Mouse (Mus musculus) MEL (cell line): Measurements from ENCODE around the gene Ap3d1. TPM values are rescaled to one million over a fixed set of nuclear protein-coding genes. Genes with fewer than 3 reads are reported as not detected.

Experiments
- DNase-seq: peaks from one replicate; pipeline ENCODE4 v3.0.0; 2011; ENCODE audit warnings: low read depth, low spot score
- H3K27ac ChIP-seq: 2 replicates; pipeline ENCODE4 v1.5.1; 2012; ENCODE audit warnings: low read depth, mild to moderate bottlenecking, control low read depth, low read length, moderate library complexity; ENCODE audit not compliant: control insufficient read depth
- H3K27me3 ChIP-seq, 2 experiments: fragments of 150-350 bp in 1 of 2; sonication (generic) in 1 of 2; 2 replicates each; pipeline ENCODE4 v1.6.1; 2012; ENCODE audit warnings: low read length in 2 of 2, mild to moderate bottlenecking in 2 of 2, improper control_type of control experiment in 1 of 2, moderate library complexity in 1 of 2; ENCODE audit not compliant: insufficient read depth in 2 of 2, control insufficient read depth in 1 of 2
- H3K36me3 ChIP-seq, 2 experiments: 2 replicates each; pipeline ENCODE4 v1.6.1; 2012 to 2014; ENCODE audit warnings: low read length in 2 of 2, improper control_type of control experiment in 1 of 2, inconsistent platforms in 1 of 2, mild to moderate bottlenecking in 1 of 2; ENCODE audit not compliant: insufficient read depth in 2 of 2, control insufficient read depth in 1 of 2
- H3K4me1 ChIP-seq, 2 experiments: fragments of 150-350 bp in 1 of 2; sonication (generic) in 1 of 2; 2 replicates each; pipeline ENCODE4 v1.6.1; 2012; ENCODE audit warnings: low read length in 2 of 2, improper control_type of control experiment in 1 of 2, mild to moderate bottlenecking in 1 of 2; ENCODE audit not compliant: insufficient read depth in 2 of 2, control insufficient read depth in 1 of 2
- H3K4me3 ChIP-seq, 2 experiments: fragments of 150-350 bp in 1 of 2; sonication (generic) in 1 of 2; 2 replicates each; pipeline ENCODE4 v1.5.1; 2012; ENCODE audit warnings: low read depth in 2 of 2, low read length in 2 of 2, mild to moderate bottlenecking in 2 of 2, moderate library complexity in 2 of 2, control low read depth in 1 of 2, improper control_type of control experiment in 1 of 2; ENCODE audit not compliant: control insufficient read depth in 1 of 2, insufficient read depth in 1 of 2
- H3K79me2 ChIP-seq: 2 replicates; pipeline ENCODE4 v1.6.1; 2012; ENCODE audit warnings: mild to moderate bottlenecking, low read length, moderate library complexity; ENCODE audit not compliant: control insufficient read depth, poor library complexity, insufficient read depth
- H3K9ac ChIP-seq: 2 replicates; pipeline ENCODE4 v1.6.1; 2012; ENCODE audit warnings: low read depth, mild to moderate bottlenecking, control low read depth, low read length, moderate library complexity; ENCODE audit not compliant: control insufficient read depth, poor library complexity, severe bottlenecking
- H3K9me3 ChIP-seq: fragments of 150-350 bp; sonication (generic); replicated peaks from 2 replicates; pipeline ENCODE4 v1.6.1; 2012; ENCODE audit warnings: mild to moderate bottlenecking, low read length, improper control_type of control experiment, moderate library complexity; ENCODE audit not compliant: insufficient read depth
- CHD1 ChIP-seq: IDR thresholded peaks from 2 replicates; pipeline ENCODE4 v1.6.1; 2012; ENCODE audit warnings: low read depth, mild to moderate bottlenecking, inconsistent platforms, low read length, improper control_type of control experiment
- E2F4 ChIP-seq: IDR thresholded peaks from 2 replicates; pipeline ENCODE4 v1.6.1; 2011; ENCODE audit warnings: low read depth, low read length, improper control_type of control experiment, borderline replicate concordance
- GABPA ChIP-seq: IDR thresholded peaks from 2 replicates; pipeline ENCODE4 v1.6.1; 2012; ENCODE audit warnings: low read depth, mild to moderate bottlenecking, inconsistent platforms, low read length, improper control_type of control experiment, moderate library complexity
- GATA1 ChIP-seq: IDR thresholded peaks from 2 replicates; pipeline ENCODE4 v1.6.1; 2011; ENCODE audit warnings: low read depth, low read length, improper control_type of control experiment
- MAZ ChIP-seq: IDR thresholded peaks from 2 replicates; pipeline ENCODE4 v1.6.1; 2012; ENCODE audit warnings: low read depth, mild to moderate bottlenecking, inconsistent platforms, low read length, improper control_type of control experiment
- MEF2A ChIP-seq: IDR thresholded peaks from 2 replicates; pipeline ENCODE4 v1.6.1; 2014; ENCODE audit warnings: low read depth, mild to moderate bottlenecking, inconsistent platforms, low read length, improper control_type of control experiment; ENCODE audit not compliant: poor library complexity, insufficient replicate concordance, severe bottlenecking; ENCODE audit errors: extremely low read depth
- MYB ChIP-seq: IDR thresholded peaks from 2 replicates; pipeline ENCODE4 v1.6.1; 2011; ENCODE audit warnings: mild to moderate bottlenecking, low read depth, low read length, improper control_type of control experiment
- MYC ChIP-seq: IDR thresholded peaks from 2 replicates; pipeline ENCODE4 v1.6.1; 2011; ENCODE audit warnings: low read depth, mild to moderate bottlenecking, low read length, improper control_type of control experiment, moderate library complexity
- NRF1 ChIP-seq: IDR thresholded peaks from 2 replicates; pipeline ENCODE4 v1.6.1; 2014; ENCODE audit warnings: low read depth, mild to moderate bottlenecking, inconsistent platforms, low read length, improper control_type of control experiment, moderate library complexity; ENCODE audit not compliant: poor library complexity, insufficient read depth, severe bottlenecking
- POLR2AphosphoS2 ChIP-seq: IDR thresholded peaks from 2 replicates; pipeline ENCODE4 v1.6.1; 2011; ENCODE audit warnings: low read length, improper control_type of control experiment
- RAD21 ChIP-seq: IDR thresholded peaks from 2 replicates; pipeline ENCODE4 v1.6.1; 2011; ENCODE audit warnings: mild to moderate bottlenecking, low read depth, low read length, improper control_type of control experiment
- RCOR1 ChIP-seq: IDR thresholded peaks from 2 replicates; pipeline ENCODE4 v1.6.1; 2012; ENCODE audit warnings: low read depth, mild to moderate bottlenecking, inconsistent platforms, low read length, improper control_type of control experiment
- TBP ChIP-seq: IDR thresholded peaks from 2 replicates; pipeline ENCODE4 v1.8.0; 2011; ENCODE audit warnings: low read depth, low read length, improper control_type of control experiment
- TCF12 ChIP-seq: IDR thresholded peaks from 2 replicates; pipeline ENCODE4 v1.6.1; 2014; ENCODE audit warnings: low read depth, mild to moderate bottlenecking, inconsistent platforms, low read length, improper control_type of control experiment, moderate library complexity
- ZKSCAN1 ChIP-seq: IDR thresholded peaks from 2 replicates; pipeline ENCODE4 v1.6.1; 2012; ENCODE audit warnings: low read depth, mild to moderate bottlenecking, inconsistent platforms, low read length, improper control_type of control experiment, moderate library complexity
- polyA plus RNA-seq, 2 experiments: library from polyadenylated mRNA; stranded (reverse) in 1 of 2; unstranded in 1 of 2; fragments of >175 nt in 1 of 2; fragments of >200 nt in 1 of 2; gene quantifications; 2 replicates each; pipeline versions ENCODE4 v1.2.1 to v1.2.4; 2012; ENCODE audit warnings: low replicate concordance in 2 of 2, low read depth in 1 of 2; ENCODE audit not compliant: insufficient read length in 2 of 2, insufficient read depth in 1 of 2, missing spikeins in 1 of 2
- total RNA-seq: library from RNA; depleted of rRNA; stranded (reverse); fragments of 300-350 nt; gene quantifications from 2 replicates; pipeline ENCODE4 v1.2.3, GENCODE M21; 2012

The Ap3d1 gene
- total and polyA plus RNA-seq, 3 experiments, result 32.7 to 260 (median 54.5) TPM

GRCm38 (mm10) chr10:80736731-80737130, 5.3 kb downstream of the Ap3d1 start:
- H3K9me3 ChIP-seq, result no peaks in the 10 kb centered on the region
- no peak overlapping the region for H3K9ac ChIP-seq
- no peak for DNase-seq
- H3K79me2 ChIP-seq, result peaks cover 42% of the 10 kb centered on the region
- H3K27ac ChIP-seq, result no peak overlapping the region
- H3K27me3 ChIP-seq, result no peaks in the 10 kb centered on the region
- TF ChIP-seq GABPA, result no peak
- no peak for TF ChIP-seq NRF1
- TF ChIP-seq ZKSCAN1, result no peak
- TF ChIP-seq MYC, result no peak
- no peak for TF ChIP-seq RCOR1
- no peak for TF ChIP-seq GATA1
- TF ChIP-seq CHD1, result no peak
- TF ChIP-seq RAD21, result no peak
- no peak for TF ChIP-seq MEF2A
- no peak for TF ChIP-seq TCF12
- H3K4me1 ChIP-seq, result peaks cover 0 to 14% of the 10 kb centered on the region in 2 experiments; a peak in 2 of 4 replicates
- H3K36me3 ChIP-seq, result peaks cover 4% of the 10 kb centered on the region in 2 experiments
- no peak overlapping the region for H3K4me3 ChIP-seq

GRCm38 (mm10) chr10:80732611-80733101, 9.4 kb downstream of the Ap3d1 start:
- H3K4me1 ChIP-seq, result 0 out of 4 replicates have a peak, but pooled peaks cover 0 to 3% of the 10 kb centered on the region in 2 experiments
- no peaks in the 10 kb centered on the region for H3K27me3 ChIP-seq
- H3K9me3 ChIP-seq, result no peaks in the 10 kb centered on the region
- DNase-seq, result no peak
- no peak overlapping the region for H3K27ac ChIP-seq
- H3K4me3 ChIP-seq, result no peak overlapping the region
- H3K79me2 ChIP-seq, result peaks cover 9% of the 10 kb centered on the region
- H3K36me3 ChIP-seq, result peaks cover 0 to 11% of the 10 kb centered on the region in 2 experiments; a peak in 2 of 4 replicates
- no peak overlapping the region for H3K9ac ChIP-seq
- TF ChIP-seq GABPA, result no peak
- TF ChIP-seq MYB, result no peak
- TF ChIP-seq TBP, result no peak
- TF ChIP-seq POLR2AphosphoS2, result no peak
- TF ChIP-seq E2F4, result no peak
- no peak for TF ChIP-seq MAZ
- TF ChIP-seq RCOR1, result no peak
- TF ChIP-seq, all 39 proteins: peak for 0
